Comparison of ENCODE assay signal across 9 mouse cellular contexts in the genomic region with DNA sequence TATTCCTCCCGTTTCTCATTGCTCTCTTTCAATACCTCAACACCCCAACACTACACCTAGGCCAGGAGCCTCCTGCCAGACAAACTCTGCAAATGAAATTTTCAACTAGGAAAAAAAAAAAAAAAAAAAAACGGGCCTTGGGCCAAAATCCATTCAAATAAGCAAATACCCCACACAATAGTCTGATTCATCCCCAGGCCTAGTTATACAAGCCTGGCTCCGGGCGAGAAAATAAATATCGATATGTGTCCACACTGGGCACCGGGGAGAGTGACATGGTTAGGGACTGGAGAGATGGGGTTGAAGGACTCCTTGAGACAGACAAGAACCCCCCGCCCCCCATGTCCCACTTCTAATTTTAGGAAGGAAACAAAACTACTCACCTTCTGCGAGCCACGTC. TPM values are rescaled to one million over a fixed set of nuclear protein-coding genes. Genes with fewer than 3 reads are reported as not detected.
DNase-seq lines count a peak whose midpoint lies in the region; ATAC-seq lines count a peak whose summit lies in the region.
"Had no signal": no experiment of that assay in that cellular context is flagged by ENCODE, and none has a peak within 500 bp of the region (broad histone marks: within the 10 kb centered on the region; RNA-seq: fewer than 3 reads in every experiment).

No protein-coding gene starts in this region.

- no peak overlapping the region for H3K27ac ChIP-seq in heart, embryonic 10.5 days
- H3K27ac ChIP-seq in forebrain, embryonic 13.5 days: no peak overlapping the region
- H3K27ac ChIP-seq in limb, embryonic 15.5 days: no peak overlapping the region

- no peaks in the 10 kb centered on the region for H3K9me3 ChIP-seq in heart, embryonic 10.5 days
- H3K9me3 ChIP-seq in forebrain, embryonic 13.5 days (replicated peaks): no peaks in the 10 kb centered on the region
- H3K9me3 ChIP-seq in limb, embryonic 15.5 days: no peaks in the 10 kb centered on the region

- intact Hi-C loops in heart, postnatal 25 days (cut with DNase I): no loop called here

- no peak for DNase-seq in heart, embryonic 10.5 days (ENCODE audit: low spot score)
- no peak for DNase-seq in heart, postnatal 25 days (ENCODE audit: low spot score)
- DNase-seq in 3T3-L1 (ENCODE audit: low read depth, low spot score): peak; percentile 64
- no peak for DNase-seq in thymus, adult 18-20 months
- no peak for DNase-seq in right cerebral cortex, postnatal 14 days

- H3K4me1 ChIP-seq in heart, embryonic 10.5 days: peaks cover 30% of the 10 kb centered on the region
- H3K4me1 ChIP-seq in forebrain, embryonic 13.5 days: peaks cover 21% of the 10 kb centered on the region
- peaks cover 28% of the 10 kb centered on the region for H3K4me1 ChIP-seq in limb, embryonic 15.5 days

- H3K9ac ChIP-seq in forebrain, embryonic 13.5 days: no peak overlapping the region
- no peak overlapping the region for H3K9ac ChIP-seq in limb, embryonic 15.5 days

- H3K4me3 ChIP-seq in heart, embryonic 10.5 days: peak overlapping the region; percentile 72
- peak overlapping the region; percentile 51 for H3K4me3 ChIP-seq in forebrain, embryonic 13.5 days
- H3K4me3 ChIP-seq in limb, embryonic 15.5 days: peak overlapping the region; percentile 53

- 29% methylated on average over 9 of the region's 9 CpGs for WGBS in heart, embryonic 10.5 days
- 15% methylated on average over 9 of the region's 9 CpGs for WGBS in forebrain, embryonic 13.5 days
- WGBS in limb, embryonic 15.5 days: 20% methylated on average over 9 of the region's 9 CpGs

- peak overlapping the region; percentile 96 for H3K4me2 ChIP-seq in forebrain, embryonic 13.5 days
- H3K4me2 ChIP-seq in limb, embryonic 15.5 days: peak overlapping the region; percentile 99

- H3K36me3 ChIP-seq in heart, embryonic 10.5 days: no peaks in the 10 kb centered on the region
- no peaks in the 10 kb centered on the region for H3K36me3 ChIP-seq in forebrain, embryonic 13.5 days (ENCODE audit: poor library complexity, severe bottlenecking)
- H3K36me3 ChIP-seq in limb, embryonic 15.5 days: no peaks in the 10 kb centered on the region

- H3K27me3 ChIP-seq in heart, embryonic 10.5 days (ENCODE audit: insufficient read depth, poor library complexity, severe bottlenecking): peaks cover 82% of the 10 kb centered on the region
- H3K27me3 ChIP-seq in forebrain, embryonic 13.5 days: peaks cover 89% of the 10 kb centered on the region
- H3K27me3 ChIP-seq in limb, embryonic 15.5 days: peaks cover 51% of the 10 kb centered on the region

- ATAC-seq in forebrain, embryonic 13.5 days: no peak
- no peak for ATAC-seq in limb, embryonic 15.5 days (ENCODE audit: insufficient number of reproducible peaks, low FRiP score, low TSS enrichment, low read depth)
- no peak for ATAC-seq in megakaryocyte, adult 5-6 weeks (ENCODE audit: poor library complexity, severe bottlenecking)

RNA-seq across cellular contexts. Expression of a gene that starts 1.6 kb away (rescaled TPM):
- polyA plus RNA-seq in heart, embryonic 10.5 days (2016; fragmentation: Nextera tagmentation; extraction: Ambion mirVana): 9.4 and 10.8 TPM in 2 replicates
- under 1 TPM; 0.26 to 0.53 TPM for total RNA-seq in heart, postnatal 25 days (2021)
- 2.4 and 3.3 TPM in 2 replicates for polyA plus RNA-seq in forebrain, embryonic 13.5 days (2015; fragmentation: Nextera tagmentation; extraction: Ambion mirVana)
- polyA plus RNA-seq in limb, embryonic 15.5 days (2015; fragmentation: Nextera tagmentation; extraction: Ambion mirVana): 10.3 and 10.8 TPM in 2 replicates
- total RNA-seq in megakaryocyte, adult 5-6 weeks (2015): not detected in 2 replicates
- total RNA-seq in megakaryocyte, adult 5-6 weeks (2017): not detected in 2 replicates
- total RNA-seq: neutrophil, adult 5-6 weeks had no signal

RNA-seq across cellular contexts. Expression of a gene that starts 50.9 kb away (rescaled TPM):
- 28.7 and 33.0 TPM in 2 replicates for polyA plus RNA-seq in heart, embryonic 10.5 days (2016; fragmentation: Nextera tagmentation; extraction: Ambion mirVana)
- total RNA-seq in heart, postnatal 25 days (2021): 10 to 100 TPM; 14.2 to 16.4 TPM
- polyA plus RNA-seq in forebrain, embryonic 13.5 days (2015; fragmentation: Nextera tagmentation; extraction: Ambion mirVana): 39.2 and 44.8 TPM in 2 replicates
- polyA plus RNA-seq in limb, embryonic 15.5 days (2015; fragmentation: Nextera tagmentation; extraction: Ambion mirVana): 27.2 and 34.7 TPM in 2 replicates
- 18.5 and 18.8 TPM in 2 replicates for total RNA-seq in megakaryocyte, adult 5-6 weeks (2015)
- 36.9 and 39.1 TPM in 2 replicates for total RNA-seq in megakaryocyte, adult 5-6 weeks (2017)
